Mouse (Mus musculus) liver, embryonic 15.5 days (tissue): ENCODE measurements around the gene Gxylt2. TPM values are rescaled to one million over a fixed set of nuclear protein-coding genes. Genes with fewer than 3 reads are reported as not detected.

Source experiments
- ATAC-seq: fragments of 200-750 bp; cut with Nextera tagmentation; 2 replicates; pipeline ENCODE4 v1.8.0; 2017; ENCODE audit warnings: moderate number of reproducible peaks, mild to moderate bottlenecking, moderate library complexity; ENCODE audit not compliant: insufficient read depth
- H3K27ac ChIP-seq: fragments of 300-500 bp; sonication (generic); replicated peaks from 2 replicates; pipeline ENCODE4 v1.5.1; 2015; ENCODE audit warnings: mild to moderate bottlenecking, inconsistent platforms
- H3K27me3 ChIP-seq: fragments of 300-500 bp; sonication (generic); 2 replicates; pipeline ENCODE4 v1.6.1; 2015; ENCODE audit warnings: mild to moderate bottlenecking, inconsistent platforms
- H3K36me3 ChIP-seq: fragments of 300-500 bp; sonication (generic); replicated peaks from 2 replicates; pipeline ENCODE4 v1.6.1; 2015; ENCODE audit warnings: moderate library complexity, mild to moderate bottlenecking, inconsistent platforms
- H3K4me1 ChIP-seq: fragments of 300-500 bp; sonication (generic); replicated peaks from 2 replicates; pipeline ENCODE4 v1.6.1; 2015; ENCODE audit warnings: inconsistent platforms
- H3K4me2 ChIP-seq: fragments of 300-500 bp; sonication (generic); 2 replicates; pipeline ENCODE4 v1.6.1; 2015; ENCODE audit warnings: moderate library complexity, mild to moderate bottlenecking, inconsistent platforms
- H3K4me3 ChIP-seq: fragments of 300-500 bp; sonication (generic); replicated peaks from 2 replicates; pipeline ENCODE4 v1.5.1; 2015; ENCODE audit warnings: mild to moderate bottlenecking, inconsistent platforms
- H3K9ac ChIP-seq: fragments of 300-500 bp; sonication (generic); 2 replicates; pipeline ENCODE4 v1.6.1; 2015; ENCODE audit warnings: moderate library complexity, mild to moderate bottlenecking, inconsistent platforms
- H3K9me3 ChIP-seq: fragments of 300-500 bp; sonication (generic); replicated peaks from 2 replicates; pipeline ENCODE4 v1.6.1; 2016; ENCODE audit warnings: inconsistent platforms
- WGBS: fragments of 180-500 bp; shearing (Covaris S2); methylation state at CpG from one replicate; pipeline ENCODE4 v1.1.7; 2015; ENCODE audit warnings: mixed read lengths; ENCODE audit not compliant: insufficient replicate concordance; 5-methylcytosine and 5-hydroxymethylcytosine counted together
- polyA plus RNA-seq: library from polyadenylated mRNA; unstranded; fragments of >200 nt; fragmentation: Nextera tagmentation; extraction: Ambion mirVana; gene quantifications from 2 replicates; pipeline ENCODE4 v1.2.1, GENCODE M21; 2015

Gene Gxylt2
- polyA plus RNA-seq, 1 experiment from 2014 or later, result 0.14 TPM

GRCm38 (mm10) chr6:100850671-100851081 is 146.1 kb downstream of the Gxylt2 start:
- Histone ChIP-seq H3K36me3 (peaks cover 46% of the 10 kb centered on the region), H3K27ac (no peak overlapping the region), H3K4me2 (no peak overlapping the region), H3K4me1 (peaks cover 35% of the 10 kb centered on the region), H3K27me3 (no peaks in the 10 kb centered on the region), H3K4me3 (no peak overlapping the region), H3K9me3 (no peaks in the 10 kb centered on the region), H3K9ac (no peak overlapping the region)
- WGBS, result 67% methylated on average over 9 of the region's 9 CpGs
- peak; percentile 28 for ATAC-seq

- 37% methylated on average over 5 of the region's 5 CpGs for WGBS
- H3K4me1 ChIP-seq, result peaks cover 35% of the 10 kb centered on the region
- peaks cover 44% of the 10 kb centered on the region for H3K36me3 ChIP-seq
- no peak overlapping the region for H3K4me3 ChIP-seq
- H3K27me3 ChIP-seq, result no peaks in the 10 kb centered on the region
- H3K9ac ChIP-seq, result no peak overlapping the region
- ATAC-seq, result no peak
- H3K4me2 ChIP-seq, result no peak overlapping the region
- no peaks in the 10 kb centered on the region for H3K9me3 ChIP-seq
- 0 out of 2 replicates have a peak overlapping the region, but pooled peaks have one; percentile 14 for H3K27ac ChIP-seq
Observed at GRCm38 (mm10) chr6:100851083-100851482, 146.5 kb downstream of the Gxylt2 start.

Other genes starting within 250 kb of the Gxylt2 start
- gene Shq1, start 33.6 kb upstream of the Gxylt2 start, polyA plus RNA-seq, result 8.7 and 10.0 TPM in 2 replicates
- gene Ppp4r2, start 128.9 kb downstream of the Gxylt2 start, polyA plus RNA-seq, result 8.0 and 8.1 TPM in 2 replicates